Mouse (Mus musculus): Measurements from ENCODE around the gene Ptpn20.

Ptpn20 gene

GRCm38 (mm10) chr14:33588951-33589350, at the start of gene Ptpn20:
TSS of gene Ptpn20 (plus strand) at chr14:33589207.
- peak; percentile 7 for DNase-seq

GRCm38 (mm10) chr14:33539559-33540167, 49.3 kb upstream of the Ptpn20 start:
- peak; percentile 41 for DNase-seq

- DNase-seq, result no peak
Observed at GRCm38 (mm10) chr14:33545565-33546143, 43.4 kb upstream of the Ptpn20 start.

- DNase-seq, result no peak
Observed at GRCm38 (mm10) chr14:33548650-33549049, 40.4 kb upstream of the Ptpn20 start.

GRCm38 (mm10) chr14:33549856-33550255, 39.2 kb upstream of the Ptpn20 start:
- DNase-seq, result peak; percentile 56

- DNase-seq, result peak; percentile 9
Observed at GRCm38 (mm10) chr14:33570737-33571136, 18.3 kb upstream of the Ptpn20 start.

- DNase-seq, result no peak
Observed at GRCm38 (mm10) chr14:33573643-33574042, 15.4 kb upstream of the Ptpn20 start.

- no peak for DNase-seq
Observed at GRCm38 (mm10) chr14:33579771-33580484, 9.1 kb upstream of the Ptpn20 start.

GRCm38 (mm10) chr14:33598376-33599130, 9.5 kb downstream of the Ptpn20 start:
- no peak for DNase-seq

- no peak for DNase-seq
Observed at GRCm38 (mm10) chr14:33607431-33607830, 18.4 kb downstream of the Ptpn20 start.

- no peak for DNase-seq
Observed at GRCm38 (mm10) chr14:33625036-33625435, 36.0 kb downstream of the Ptpn20 start.

- DNase-seq, result peak; percentile 51
Observed at GRCm38 (mm10) chr14:33632790-33633372, 43.9 kb downstream of the Ptpn20 start.

- no peak for DNase-seq
Observed at GRCm38 (mm10) chr14:33634354-33634753, 45.3 kb downstream of the Ptpn20 start.

- DNase-seq, result no peak
Observed at GRCm38 (mm10) chr14:33634774-33635173, 45.8 kb downstream of the Ptpn20 start.

GRCm38 (mm10) chr14:33639357-33639756, 50.4 kb downstream of the Ptpn20 start:
- DNase-seq, result peak; percentile 21

GRCm38 (mm10) chr14:33650721-33651120, 61.7 kb downstream of the Ptpn20 start:
- DNase-seq, result no peak

GRCm38 (mm10) chr14:33657471-33657901, 68.5 kb downstream of the Ptpn20 start:
- DNase-seq, result no peak

- no peak for DNase-seq
Observed at GRCm38 (mm10) chr14:33658331-33658730, 69.3 kb downstream of the Ptpn20 start.

GRCm38 (mm10) chr14:33662080-33662479, 73.1 kb downstream of the Ptpn20 start:
- DNase-seq, result no peak

GRCm38 (mm10) chr14:33666301-33666700, 77.3 kb downstream of the Ptpn20 start:
- no peak for DNase-seq

- DNase-seq, result no peak
Observed at GRCm38 (mm10) chr14:33669891-33670290, 80.9 kb downstream of the Ptpn20 start.

GRCm38 (mm10) chr14:33673350-33674087, 84.5 kb downstream of the Ptpn20 start:
- DNase-seq, result peak; percentile 55

Measured in retina, postnatal 1 day (tissue).